Mouse (Mus musculus) embryonic fibroblast, embryonic 13.5 days (primary cell): Measurements from ENCODE around the gene Mrc2. TPM values are rescaled to one million over a fixed set of nuclear protein-coding genes. Genes with fewer than 3 reads are reported as not detected.

ENCODE experiments used
- H3K27ac ChIP-seq: 2 replicates; pipeline ENCODE4 v1.5.1; 2012; ENCODE audit warnings: low read length, control low read depth, inconsistent platforms; ENCODE audit not compliant: insufficient read depth
- H3K4me1 ChIP-seq: 2 replicates; pipeline ENCODE4 v1.6.1; 2011; ENCODE audit warnings: low read length; ENCODE audit not compliant: control insufficient read depth, insufficient read depth
- H3K4me3 ChIP-seq: 2 replicates; pipeline ENCODE4 v1.5.1; 2011; ENCODE audit warnings: mild to moderate bottlenecking, control low read depth, low read length; ENCODE audit not compliant: insufficient read depth
- CTCF ChIP-seq: IDR thresholded peaks from 2 replicates; pipeline ENCODE4 v1.5.1; 2011; ENCODE audit warnings: mild to moderate bottlenecking, control low read depth, low read length, moderate library complexity, borderline replicate concordance; ENCODE audit not compliant: insufficient read depth
- POLR2A ChIP-seq: IDR thresholded peaks from 2 replicates; pipeline ENCODE4 v1.6.1; 2011; ENCODE audit warnings: low read depth, mild to moderate bottlenecking, control low read depth, low read length, moderate library complexity
- polyA plus RNA-seq: library from polyadenylated mRNA; stranded (reverse); fragments of >200 nt; gene quantifications from 2 replicates; pipeline ENCODE4 v1.2.4, GENCODE M21; 2011; ENCODE audit warnings: low read depth; ENCODE audit not compliant: missing spikeins, insufficient read length

The Mrc2 gene
- polyA plus RNA-seq, 1 experiment = 144 TPM

DNA sequence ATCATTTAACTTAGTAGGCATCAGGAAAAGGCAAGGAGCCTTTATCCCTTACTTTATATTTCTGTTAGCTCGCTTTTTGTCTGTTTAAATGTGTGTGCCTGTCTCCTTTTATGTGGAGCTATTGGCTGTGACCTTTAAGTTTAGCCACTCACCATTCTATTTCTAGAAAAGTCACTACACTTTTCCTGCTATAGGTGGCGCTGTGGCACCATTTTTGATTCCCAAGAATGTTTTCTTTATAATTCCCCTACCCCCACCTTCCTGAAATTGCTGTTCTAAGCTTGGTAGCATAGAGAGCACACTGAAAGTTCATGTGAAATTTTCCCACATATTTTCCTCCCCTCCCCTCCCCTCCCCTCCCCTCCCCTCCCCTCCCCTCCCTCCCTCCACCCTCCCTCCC is 22.3 kb upstream of the Mrc2 start:
- Histone ChIP-seq H3K4me3 (no peak overlapping the region), H3K4me1 (peaks cover 8% of the 10 kb centered on the region), H3K27ac (no peak overlapping the region)
- TF ChIP-seq CTCF = no peak
- TF ChIP-seq POLR2A = no peak

DNA sequence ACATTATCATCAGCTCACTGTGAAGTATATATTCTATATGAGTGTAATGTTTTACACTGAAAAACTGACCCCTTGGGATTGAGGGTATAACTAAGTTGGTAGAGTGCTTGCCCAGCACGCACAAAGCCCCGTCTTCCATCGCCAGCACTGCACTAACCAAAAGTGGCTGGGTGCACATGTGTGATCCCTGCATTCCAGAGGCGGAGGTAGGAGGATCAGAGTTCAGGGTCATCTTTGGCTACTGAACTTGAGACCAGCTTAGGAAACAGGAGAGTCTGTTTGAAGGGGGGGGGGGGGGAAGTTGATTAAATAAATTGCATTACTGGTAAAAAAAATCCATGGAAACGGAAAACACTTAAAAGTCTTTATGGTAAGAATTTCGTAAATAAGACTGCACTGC is 12.0 kb upstream of the Mrc2 start:
- H3K4me3 ChIP-seq = no peak overlapping the region
- H3K27ac ChIP-seq = 0 out of 2 replicates have a peak overlapping the region, but pooled peaks have one; percentile 87
- H3K4me1 ChIP-seq = peaks cover 23% of the 10 kb centered on the region
- TF ChIP-seq CTCF (no peak), POLR2A (no peak)

DNA sequence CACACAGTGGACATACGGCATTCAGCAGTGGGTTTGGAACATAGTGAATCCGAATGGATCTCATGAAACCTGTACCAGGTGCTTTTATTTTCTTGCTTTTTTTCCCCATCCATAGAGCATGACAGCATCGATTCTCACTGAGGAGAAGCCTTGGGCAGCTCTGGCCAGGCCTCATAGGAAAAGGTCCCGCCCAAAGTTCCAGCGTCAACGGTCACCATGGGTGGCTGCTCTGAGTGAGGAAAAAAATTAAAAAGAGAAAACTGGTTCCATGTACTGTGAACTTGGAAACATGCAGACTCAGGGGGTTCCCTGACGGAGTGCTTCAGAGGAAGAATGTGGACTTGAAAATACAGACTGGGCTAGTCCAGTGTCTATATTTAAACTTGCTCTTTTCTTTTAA is 11.2 kb upstream of the Mrc2 start:
- Histone ChIP-seq H3K4me1 (peaks cover 23% of the 10 kb centered on the region), H3K4me3 (no peak overlapping the region), H3K27ac (peak overlapping the region; percentile 87)
- TF ChIP-seq POLR2A (no peak), CTCF (no peak)

DNA sequence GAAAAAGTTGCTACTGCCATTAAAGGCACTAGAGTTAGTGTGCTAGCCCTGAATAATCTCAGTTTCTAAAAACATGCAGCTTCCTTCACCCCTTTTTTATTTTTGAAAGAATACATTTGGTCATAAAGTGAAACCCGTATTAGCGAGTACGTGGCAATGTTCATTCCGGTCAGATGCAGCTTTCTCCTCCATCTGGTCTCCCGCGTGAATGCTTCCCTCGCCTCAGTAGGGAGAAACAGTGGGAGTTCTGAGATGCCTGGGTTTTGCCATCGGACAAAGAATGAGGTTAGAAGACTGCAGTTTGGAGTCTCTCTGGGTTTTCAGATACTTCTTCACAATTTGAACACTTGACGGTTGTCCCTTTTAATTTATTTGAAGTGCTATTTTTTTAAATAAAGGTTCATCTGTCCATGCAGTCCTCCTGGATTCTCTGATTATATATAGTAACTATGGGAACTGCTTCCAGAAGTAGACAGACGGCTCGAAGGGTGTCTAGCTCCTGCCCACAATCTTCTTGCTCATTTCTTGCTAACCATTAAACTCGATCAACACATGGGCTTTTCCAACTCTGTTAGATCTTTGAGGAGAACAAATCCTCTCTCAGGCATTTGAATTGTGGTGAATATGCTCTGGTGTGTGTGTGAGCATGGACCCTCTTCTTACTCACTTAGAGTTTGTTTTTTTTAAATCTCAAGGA is 10.5 kb upstream of the Mrc2 start:
- H3K27ac ChIP-seq = peak overlapping the region; percentile 87
- TF ChIP-seq POLR2A (no peak), CTCF (no peak)
- no peak overlapping the region for H3K4me3 ChIP-seq
- H3K4me1 ChIP-seq = peaks cover 23% of the 10 kb centered on the region

DNA sequence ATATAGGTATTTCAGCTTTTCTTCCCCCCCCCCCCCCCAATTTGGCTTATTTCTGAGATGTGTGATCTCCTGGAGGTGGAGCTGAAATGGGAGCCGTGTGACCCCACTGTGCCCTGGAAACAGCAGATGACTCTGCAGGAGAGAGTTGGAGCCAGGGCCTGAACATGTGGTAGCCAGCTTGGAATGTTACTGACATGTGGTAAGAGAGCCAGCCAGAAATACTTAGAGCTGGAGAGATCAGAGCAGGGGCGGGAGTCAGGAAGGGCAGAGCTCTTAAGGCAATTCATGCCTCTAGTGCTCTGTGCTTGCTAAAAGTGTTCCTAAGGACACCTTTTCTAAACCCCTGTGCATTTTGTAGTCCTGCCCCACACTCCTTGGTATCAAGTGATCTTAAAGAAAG is 10.0 kb upstream of the Mrc2 start:
- TF ChIP-seq CTCF (no peak), POLR2A (0 out of 2 replicates have a peak, but pooled peaks have one; percentile 2)
- Histone ChIP-seq H3K4me1 (peaks cover 23% of the 10 kb centered on the region), H3K4me3 (no peak overlapping the region), H3K27ac (peak overlapping the region; percentile 87)

DNA sequence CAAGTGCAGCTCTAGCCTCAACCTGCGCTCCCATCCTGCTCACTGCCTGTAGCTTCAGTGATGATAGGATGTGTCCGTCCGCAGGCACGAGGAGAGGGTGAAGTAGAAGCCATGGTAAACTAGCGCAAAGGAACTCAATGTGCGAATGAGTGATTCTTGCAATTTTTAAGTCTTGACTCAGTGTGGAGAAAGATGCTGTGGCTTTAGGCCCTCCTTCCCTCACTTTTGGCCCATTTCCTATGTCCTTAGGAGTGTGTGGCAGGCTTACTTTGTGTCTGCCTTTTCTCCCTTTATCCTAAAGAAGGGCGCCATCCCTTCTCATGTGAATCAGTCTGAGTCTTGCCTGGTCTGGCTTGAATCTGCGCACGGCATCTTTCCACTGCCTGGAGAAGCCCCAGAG is 9.4 kb upstream of the Mrc2 start:
- Histone ChIP-seq H3K27ac (peak overlapping the region; percentile 87), H3K4me3 (no peak overlapping the region), H3K4me1 (peaks cover 23% of the 10 kb centered on the region)
- TF ChIP-seq CTCF (no peak), POLR2A (no peak)

DNA sequence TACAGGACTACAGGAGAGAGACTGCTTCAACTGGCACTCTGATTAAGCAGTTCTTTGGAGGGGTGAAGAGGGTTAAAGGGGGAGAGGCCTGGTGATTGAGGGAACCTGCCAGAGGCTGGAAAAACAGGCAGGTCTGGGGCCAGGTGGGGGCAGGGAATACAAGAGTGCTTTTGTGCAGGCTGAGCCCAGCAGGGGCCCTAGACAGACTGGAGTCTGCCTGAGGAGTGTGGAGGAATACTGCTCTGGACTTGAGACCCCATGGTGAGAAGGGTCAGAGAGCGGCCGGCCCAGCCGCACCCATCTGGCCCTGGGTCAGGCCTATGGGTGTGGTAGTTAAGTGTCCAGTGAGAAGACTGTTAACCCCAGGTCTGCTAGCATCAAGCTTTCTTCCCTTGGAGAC is 6.7 kb upstream of the Mrc2 start:
- Histone ChIP-seq H3K4me1 (peaks cover 33% of the 10 kb centered on the region), H3K27ac (no peak overlapping the region), H3K4me3 (no peak overlapping the region)
- no peak for TF ChIP-seq POLR2A
- no peak for TF ChIP-seq CTCF

DNA sequence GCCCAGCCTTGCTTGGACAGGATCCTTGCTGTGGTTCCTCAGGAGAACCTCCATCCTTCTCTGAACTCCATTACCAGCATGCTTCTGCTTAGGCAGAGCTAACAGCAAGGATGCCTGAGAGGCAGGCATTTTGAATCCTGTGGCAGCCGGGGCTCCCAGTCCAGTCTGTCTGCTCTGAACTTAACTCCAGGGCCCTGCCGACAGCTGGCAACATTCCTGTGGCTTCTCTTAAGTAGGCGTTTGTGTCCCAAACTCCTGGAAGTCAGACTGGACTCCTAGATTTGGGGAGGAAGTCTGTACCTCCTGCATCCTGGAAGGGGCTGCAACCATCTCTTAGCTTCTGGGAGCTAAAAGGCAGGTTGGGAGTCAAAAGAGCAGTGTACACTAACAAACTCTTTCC is 3.0 kb upstream of the Mrc2 start:
- Histone ChIP-seq H3K4me1 (peaks cover 14% of the 10 kb centered on the region), H3K27ac (peak overlapping the region; percentile 60), H3K4me3 (no peak overlapping the region)
- no peak for TF ChIP-seq POLR2A
- no peak for TF ChIP-seq CTCF

DNA sequence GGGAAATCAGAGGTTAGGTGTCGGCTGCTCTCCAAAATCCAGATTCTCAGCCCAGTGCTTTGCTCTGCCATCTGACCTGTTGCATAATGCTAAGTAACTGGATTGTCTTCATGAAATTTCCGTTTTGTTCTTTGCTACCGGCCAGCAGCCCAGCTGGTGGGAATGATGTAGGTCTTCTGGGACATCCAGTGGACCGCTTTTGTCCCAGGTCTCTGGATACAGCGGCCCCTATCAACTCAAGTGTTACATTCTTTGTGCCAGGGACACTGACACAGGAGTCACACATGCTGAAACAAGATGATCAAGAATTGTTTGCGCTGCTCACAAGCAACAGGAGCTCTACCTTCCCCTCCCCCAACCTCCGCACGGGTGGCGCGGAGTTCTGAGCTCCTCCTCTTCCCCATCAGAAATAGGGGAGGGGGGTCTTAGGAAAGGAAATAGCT is 741 bp upstream of the Mrc2 start:
- peaks cover 14% of the 10 kb centered on the region for H3K4me1 ChIP-seq
- peak overlapping the region; percentile 88 for H3K27ac ChIP-seq
- no peak for TF ChIP-seq CTCF
- TF ChIP-seq POLR2A = 0 out of 2 replicates have a peak, but pooled peaks have one; percentile 1
- peak overlapping the region; percentile 71 for H3K4me3 ChIP-seq

DNA sequence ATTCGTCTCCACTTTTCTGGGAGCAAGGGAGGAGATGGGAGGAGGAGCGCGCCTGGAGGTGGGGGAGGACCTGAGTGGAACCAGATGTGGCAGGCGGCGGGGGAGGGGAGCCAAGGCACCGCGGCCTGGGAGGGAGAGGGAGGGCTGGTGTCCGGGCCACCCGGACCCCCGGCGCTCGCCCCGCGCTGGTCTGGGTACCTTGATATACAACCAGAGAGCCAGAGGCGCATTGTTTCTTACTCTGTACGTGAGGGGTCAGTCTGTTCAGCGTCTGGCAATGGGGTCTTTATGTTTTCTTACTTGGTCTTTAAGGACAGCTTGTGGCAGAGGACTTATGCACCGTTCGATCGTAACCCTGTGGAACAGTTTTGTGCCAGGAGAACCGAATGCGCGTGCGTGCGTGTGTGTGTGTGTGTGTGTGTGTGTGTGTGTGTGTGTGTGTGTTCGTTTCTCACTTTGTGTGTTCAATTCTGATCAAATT is 698 bp downstream of the Mrc2 start:
- peak overlapping the region; percentile 89 for H3K27ac ChIP-seq
- no peak for TF ChIP-seq POLR2A
- no peak for TF ChIP-seq CTCF
- H3K4me3 ChIP-seq = peak overlapping the region; percentile 71
- H3K4me1 ChIP-seq = peaks cover 14% of the 10 kb centered on the region
